Mouse (Mus musculus): ENCODE measurements around the gene 4931417E11Rik.

The 4931417E11Rik gene

DNA sequence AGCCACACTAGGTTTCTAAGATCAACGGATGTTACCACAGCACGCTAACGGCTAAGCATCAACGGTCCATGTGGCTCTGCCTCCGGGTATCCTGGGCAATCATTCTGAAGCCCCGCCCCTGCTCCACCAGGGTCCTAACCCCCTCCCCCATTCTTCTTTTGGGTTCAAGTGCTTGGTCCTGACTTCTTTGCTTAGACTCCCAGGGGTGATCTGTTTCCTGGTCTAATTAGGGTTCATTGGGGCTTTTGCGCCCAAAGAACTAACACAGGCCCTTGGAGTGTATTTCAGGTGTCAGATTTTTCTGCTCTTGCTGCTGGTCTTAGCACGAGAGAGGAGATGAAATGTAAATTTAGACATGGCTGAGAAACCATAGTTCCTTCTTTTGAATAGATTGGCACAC lies at the start of gene 4931417E11Rik:
Gene 4931417E11Rik, minus strand, starts transcription at position 101 of the 400 bp plus-strand sequence.
- no peak for DNase-seq (ENCODE audit: low read depth, low spot score)

DNA sequence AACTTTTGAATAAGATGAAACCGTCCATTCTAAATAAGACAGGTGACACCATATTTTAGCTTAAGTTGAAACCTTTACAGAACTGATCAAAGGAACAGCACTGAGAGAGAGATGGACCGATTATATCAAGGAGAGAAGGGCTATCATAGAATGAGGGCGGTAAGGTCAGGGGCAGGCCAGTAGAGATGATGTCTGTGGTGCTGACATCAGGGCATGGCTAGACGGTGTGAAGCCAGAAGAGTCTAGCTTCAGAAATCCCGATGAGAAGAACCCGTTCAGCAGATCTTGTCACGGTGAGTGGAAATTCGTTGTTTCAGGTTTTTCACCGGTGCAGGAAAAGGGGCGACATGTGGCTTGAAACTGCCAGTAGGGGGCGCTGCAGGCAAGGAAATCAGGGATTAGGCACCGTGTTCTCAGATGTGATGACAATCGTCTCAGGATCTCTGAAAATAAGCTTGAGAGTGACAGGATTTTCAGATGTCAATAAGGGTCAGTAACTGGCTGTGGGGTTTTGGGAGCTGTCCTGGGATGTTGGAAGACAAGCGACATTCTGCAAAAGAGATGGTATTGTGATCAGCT lies 48.4 kb upstream of the 4931417E11Rik start:
- DNase-seq (ENCODE audit: low read depth, low spot score) = peak; percentile 81

DNA sequence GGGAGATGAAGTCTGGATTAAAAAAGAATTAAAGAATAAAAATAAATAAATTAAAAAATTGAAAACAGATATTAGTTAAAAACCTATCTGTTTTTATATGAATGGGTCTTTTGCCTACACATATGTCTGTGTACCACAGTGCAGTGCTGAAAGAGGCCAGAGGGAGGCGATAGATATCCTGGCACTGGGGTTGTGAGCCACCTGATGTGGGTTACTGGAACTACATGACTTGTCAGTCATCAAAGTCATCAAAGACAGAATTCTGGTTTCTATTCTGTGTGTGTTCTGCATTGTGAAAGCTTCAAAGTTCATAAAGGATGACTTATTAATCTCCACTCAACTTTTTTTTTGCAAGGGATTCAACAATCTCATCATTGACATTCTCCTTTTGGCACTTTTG lies 43.4 kb upstream of the 4931417E11Rik start:
- DNase-seq (ENCODE audit: low read depth, low spot score) = no peak

DNA sequence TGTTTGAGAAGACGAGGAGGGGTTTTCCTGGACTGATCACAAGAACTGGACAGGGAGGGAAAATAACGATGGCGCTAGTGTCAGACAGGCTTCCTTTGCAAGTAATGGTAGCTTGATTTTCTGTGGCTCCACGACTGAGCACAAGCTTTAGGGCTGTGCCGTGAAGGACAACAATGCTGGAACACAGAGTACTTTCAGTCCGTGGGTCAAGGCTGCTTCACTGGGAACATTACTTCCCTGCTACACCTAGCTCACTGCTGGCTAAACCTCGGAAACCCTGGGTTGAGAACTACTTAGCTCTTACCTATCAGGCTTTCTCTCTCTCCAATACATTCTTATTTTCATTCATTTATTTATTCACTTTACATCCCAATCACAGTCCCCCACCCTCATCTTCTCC lies 30.2 kb upstream of the 4931417E11Rik start:
- DNase-seq (ENCODE audit: low read depth, low spot score) = no peak

DNA sequence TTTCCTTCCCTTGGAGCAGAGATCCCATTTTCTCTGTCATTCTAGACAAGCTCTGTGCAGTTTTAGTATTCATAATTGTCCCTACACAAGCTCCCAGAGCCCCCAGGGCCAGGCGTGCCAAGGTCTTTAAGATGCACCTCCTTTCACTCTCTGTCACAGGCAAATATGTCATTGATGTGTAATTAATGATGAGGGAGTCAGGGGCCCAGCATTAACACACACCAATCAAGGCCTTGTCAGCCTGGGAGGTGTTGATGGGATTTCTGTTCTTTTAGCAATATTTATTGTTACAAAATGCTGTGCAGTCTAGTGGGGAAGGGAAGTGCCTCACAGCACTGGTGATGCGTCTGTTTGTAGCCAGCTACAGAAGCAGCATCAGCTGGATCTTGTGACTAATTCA lies 27.9 kb upstream of the 4931417E11Rik start:
- DNase-seq (ENCODE audit: low read depth, low spot score) = peak; percentile 35

DNA sequence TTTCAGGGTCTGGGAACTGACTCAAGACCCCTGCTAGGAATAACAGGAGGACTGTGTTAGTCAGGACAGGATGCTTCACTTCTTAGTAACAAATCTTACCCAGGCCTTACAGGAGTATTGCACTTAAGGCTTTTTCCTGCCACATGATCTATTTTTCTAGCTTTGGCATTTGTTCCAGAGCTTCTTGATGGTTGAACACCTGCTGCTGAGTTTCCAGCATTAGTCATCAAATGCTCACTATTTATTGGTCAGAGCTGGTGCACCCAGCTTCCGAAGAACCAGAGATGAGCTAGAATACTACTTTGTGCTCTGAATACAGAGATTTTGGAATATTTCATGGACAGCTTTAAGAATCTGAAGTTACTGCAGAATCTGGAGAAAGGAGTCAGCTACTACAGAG lies 21.1 kb upstream of the 4931417E11Rik start:
- DNase-seq (ENCODE audit: low read depth, low spot score) = peak; percentile 63

DNA sequence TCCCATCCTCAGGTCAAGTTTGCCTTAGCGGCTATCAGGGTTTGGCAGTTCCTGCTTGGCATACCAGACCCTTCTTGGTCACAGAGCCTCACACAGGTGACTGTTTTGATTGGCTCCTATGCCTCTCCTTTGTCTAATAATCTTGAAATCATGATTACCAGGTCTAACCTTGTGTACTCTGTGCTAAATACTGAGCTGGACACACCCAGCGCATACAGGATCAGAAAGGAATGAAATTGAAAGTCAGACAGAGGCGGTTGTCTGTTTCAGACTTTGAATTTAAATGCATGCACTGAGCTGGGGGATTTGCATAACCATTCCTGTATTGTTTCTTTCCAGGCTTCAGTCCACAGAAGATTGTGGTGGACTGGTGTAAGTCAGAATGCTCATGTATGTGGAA lies 16.1 kb upstream of the 4931417E11Rik start:
- no peak for DNase-seq (ENCODE audit: low read depth, low spot score)

DNA sequence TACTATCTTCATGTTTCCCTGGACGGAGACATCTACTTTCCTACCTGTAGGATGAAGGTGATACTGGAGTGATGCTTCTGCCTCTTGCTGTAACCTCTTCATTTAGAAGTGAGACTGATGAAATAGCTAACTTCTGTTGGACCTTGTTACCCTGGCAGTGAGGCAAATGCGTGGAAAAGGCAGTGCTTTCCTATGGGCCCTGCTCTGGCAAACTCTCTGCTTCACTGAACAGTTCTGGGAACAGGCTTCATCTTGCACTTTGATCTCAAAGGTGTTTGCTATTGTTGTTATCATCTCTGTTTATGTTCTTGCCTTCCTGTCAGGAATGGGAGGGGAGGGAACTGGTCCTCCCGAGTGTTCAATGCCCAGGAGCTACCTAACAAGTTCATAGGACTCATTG lies 3.4 kb downstream of the 4931417E11Rik start:
- no peak for DNase-seq (ENCODE audit: low read depth, low spot score)

DNA sequence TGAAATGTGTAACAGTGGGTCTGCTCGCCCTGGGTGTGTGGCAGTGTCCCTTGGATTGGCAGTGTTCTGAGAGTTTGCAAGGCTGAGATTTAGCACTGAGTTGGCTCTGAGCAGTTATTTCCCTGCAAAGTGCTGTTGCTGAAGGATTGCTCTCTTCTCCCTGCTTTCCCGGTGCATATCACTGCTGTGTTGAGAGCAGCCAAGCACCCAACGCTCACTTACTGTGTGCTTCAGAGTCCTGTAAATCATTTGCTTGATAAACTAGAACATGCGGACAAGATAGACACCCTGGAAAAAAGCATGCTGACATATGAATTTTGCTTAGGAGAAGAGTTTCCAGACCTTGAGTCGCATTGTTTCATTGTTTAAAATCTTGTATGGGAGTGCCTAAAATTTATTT lies 6.9 kb downstream of the 4931417E11Rik start:
- no peak for DNase-seq (ENCODE audit: low read depth, low spot score)

DNA sequence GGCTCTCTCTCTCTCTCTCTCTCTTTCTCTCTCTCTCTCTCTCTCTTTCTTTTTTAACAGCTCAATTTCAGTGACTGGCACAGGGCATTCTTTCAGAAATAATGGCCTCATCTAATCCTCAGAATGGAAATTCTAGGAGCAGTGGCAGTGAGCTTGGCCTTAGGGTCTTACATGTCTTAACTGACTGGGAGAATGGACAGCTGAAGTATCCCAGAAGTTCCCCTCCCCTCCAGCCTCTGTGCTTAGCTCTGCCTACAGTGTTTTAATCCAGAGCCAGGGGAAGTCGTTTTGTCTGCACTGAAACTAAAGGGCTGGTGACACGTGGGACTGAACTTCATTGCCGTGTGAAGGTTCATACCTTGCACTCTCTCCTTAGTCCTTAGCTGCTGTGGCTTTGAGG lies 35.6 kb downstream of the 4931417E11Rik start:
- DNase-seq (ENCODE audit: low read depth, low spot score) = no peak

DNA sequence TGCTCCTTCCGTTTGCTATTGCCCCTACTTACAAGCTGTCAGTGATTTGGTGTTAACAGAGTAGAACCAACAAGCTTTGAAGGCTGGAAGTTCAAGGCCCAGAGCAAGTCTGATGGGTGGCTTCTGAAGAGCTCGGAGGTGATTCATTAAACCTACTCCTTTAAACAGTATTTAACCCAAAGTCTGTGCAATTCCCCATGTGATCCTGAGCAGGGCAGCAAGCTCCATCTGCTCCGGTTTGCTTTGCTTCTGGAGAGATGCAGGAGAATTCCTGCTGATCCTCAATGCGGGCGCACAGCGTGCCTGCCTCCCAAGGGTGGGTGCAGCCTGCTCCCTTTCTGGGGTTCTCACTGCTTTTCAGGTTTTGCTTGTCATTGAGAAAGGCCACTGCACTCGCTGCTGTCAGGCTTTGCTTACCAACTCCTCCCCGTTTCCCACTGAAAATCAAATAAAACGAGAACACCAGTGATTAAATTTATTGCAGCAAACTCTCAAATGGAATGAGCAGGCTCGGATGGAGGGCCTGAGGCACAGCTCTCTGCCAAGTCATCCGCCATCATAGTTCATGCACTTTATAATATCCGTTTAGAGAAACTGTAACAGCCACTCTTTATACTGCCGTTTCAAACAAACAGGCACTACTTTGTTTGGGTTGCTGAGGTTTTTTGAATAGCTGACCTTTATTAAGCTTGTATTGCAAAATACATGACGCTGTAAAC lies 40.7 kb downstream of the 4931417E11Rik start:
- peak; percentile 68 for DNase-seq (ENCODE audit: low read depth, low spot score)

DNA sequence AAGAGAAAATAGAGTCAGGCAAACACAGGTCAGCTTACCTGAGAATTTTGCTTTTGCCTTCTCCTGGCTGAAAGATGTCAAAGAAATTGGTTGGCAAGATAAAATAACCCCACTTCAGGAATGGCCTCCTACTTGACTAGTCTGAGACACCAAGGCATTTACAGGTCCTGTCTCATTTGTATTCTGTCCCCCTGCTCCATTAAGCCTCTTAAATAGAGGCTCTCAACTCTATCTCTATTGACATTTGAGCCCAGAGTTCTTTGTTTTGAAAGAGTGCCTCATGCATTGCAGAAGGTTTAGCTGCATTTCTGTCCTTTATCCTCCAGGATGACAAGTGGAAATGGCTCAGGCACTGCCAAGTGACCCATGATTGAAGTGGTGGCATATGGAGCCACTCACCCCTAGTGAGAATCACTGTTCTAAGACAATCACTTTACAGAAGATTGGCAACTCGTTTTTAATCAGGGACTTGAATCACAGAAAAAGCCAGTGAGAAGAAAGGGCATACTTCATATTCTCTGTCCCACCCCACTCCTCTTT lies 42.1 kb downstream of the 4931417E11Rik start:
- DNase-seq (ENCODE audit: low read depth, low spot score) = peak; percentile 78
